Mouse (Mus musculus) ES-Bruce4 (cell line): Measurements from ENCODE around the gene Olfr65. TPM values are rescaled to one million over a fixed set of nuclear protein-coding genes. Genes with fewer than 3 reads are reported as not detected.
A peak's percentile ranks its signal among the peaks of the same experiment; 100 is the strongest.

Source experiments
- H3K27ac ChIP-seq: 2 replicates; pipeline ENCODE4 v1.5.1; 2012; ENCODE audit warnings: low read length, inconsistent platforms; ENCODE audit not compliant: insufficient read depth
- H3K27me3 ChIP-seq: 2 replicates; pipeline ENCODE4 v1.6.1; 2012; ENCODE audit warnings: mild to moderate bottlenecking, low read length, inconsistent platforms; ENCODE audit not compliant: control insufficient read depth, poor library complexity, insufficient read depth, severe bottlenecking
- H3K36me3 ChIP-seq: 2 replicates; pipeline ENCODE4 v1.6.1; 2012; ENCODE audit warnings: inconsistent platforms, mild to moderate bottlenecking, low read length, moderate library complexity; ENCODE audit not compliant: control insufficient read depth, poor library complexity, insufficient read depth, severe bottlenecking
- H3K4me1 ChIP-seq: one replicate; pipeline ENCODE4 v1.8.1; 2011; ENCODE audit warnings: low read length; ENCODE audit not compliant: control insufficient read depth, insufficient read depth
- H3K4me3 ChIP-seq: 2 replicates; pipeline ENCODE4 v1.5.1; 2011; ENCODE audit warnings: low read depth, mild to moderate bottlenecking, low read length
- H3K9ac ChIP-seq: 2 replicates; pipeline ENCODE4 v1.6.1; 2012; ENCODE audit warnings: low read depth, mild to moderate bottlenecking, inconsistent platforms; ENCODE audit not compliant: poor library complexity, severe bottlenecking
- H3K9me3 ChIP-seq: replicated peaks from 2 replicates; pipeline ENCODE4 v1.6.1; 2012; ENCODE audit warnings: mild to moderate bottlenecking, low read length, inconsistent platforms; ENCODE audit not compliant: control insufficient read depth, poor library complexity, insufficient read depth, severe bottlenecking
- CTCF ChIP-seq: IDR thresholded peaks from one replicate; pipeline ENCODE4 v1.8.1; 2011; ENCODE audit warnings: low read depth, low read length
- EP300 ChIP-seq: IDR thresholded peaks from 2 replicates; pipeline ENCODE4 v1.6.1; 2011; ENCODE audit warnings: low read depth, low read length; ENCODE audit not compliant: insufficient read depth
- POLR2A ChIP-seq: IDR thresholded peaks from one replicate; pipeline ENCODE4 v1.8.1; 2011; ENCODE audit warnings: low read length; ENCODE audit not compliant: insufficient read depth
- polyA plus RNA-seq: library from polyadenylated mRNA; stranded (reverse); fragments of >200 nt; gene quantifications from 2 replicates; pipeline ENCODE4 v1.2.4, GENCODE M21; 2011; ENCODE audit warnings: low read depth; ENCODE audit not compliant: missing spikeins, insufficient read depth, insufficient read length

Olfr65 gene
- polyA plus RNA-seq, 1 experiment, result not detected

DNA sequence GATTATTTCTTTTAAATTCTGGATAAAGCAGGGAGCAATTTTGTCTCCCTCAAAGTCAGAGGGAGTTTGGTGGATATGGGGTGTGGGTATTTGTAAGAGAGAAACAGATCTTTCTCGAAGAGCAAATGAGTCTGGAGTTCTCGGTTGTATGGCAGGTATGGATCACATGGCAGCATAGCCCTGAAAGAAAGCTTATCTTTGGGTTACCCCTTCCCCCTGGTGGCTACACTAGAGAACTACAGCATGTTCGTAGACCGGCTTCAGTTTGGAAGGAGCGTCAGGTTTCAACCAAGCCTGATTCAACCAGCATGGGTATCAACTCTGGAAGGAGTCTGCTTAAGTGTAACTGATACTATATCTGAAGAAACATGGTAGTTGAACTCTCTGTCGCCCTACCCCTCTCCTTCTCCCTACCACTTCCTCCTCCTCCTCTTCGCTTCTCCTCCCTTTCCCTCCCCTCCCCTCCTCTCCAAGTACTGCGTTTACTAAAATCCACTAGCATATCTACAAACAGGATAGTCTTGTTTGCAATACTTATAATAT, 9.8 kb downstream of the Olfr65 start:
- Histone ChIP-seq H3K9ac (no peak overlapping the region), H3K36me3 (no peaks in the 10 kb centered on the region), H3K9me3 (no peaks in the 10 kb centered on the region), H3K4me3 (no peak overlapping the region), H3K27me3 (no peaks in the 10 kb centered on the region), H3K4me1 (no peaks in the 10 kb centered on the region), H3K27ac (no peak overlapping the region)
- TF ChIP-seq POLR2A, result no peak
- no peak for TF ChIP-seq EP300
- peak; percentile 15 for TF ChIP-seq CTCF

GRCm38 (mm10) chr7:103915338-103915737, 12.1 kb downstream of the Olfr65 start:
- Histone ChIP-seq H3K27ac (no peak overlapping the region), H3K9me3 (no peaks in the 10 kb centered on the region), H3K9ac (no peak overlapping the region), H3K4me3 (no peak overlapping the region), H3K4me1 (no peaks in the 10 kb centered on the region), H3K36me3 (no peaks in the 10 kb centered on the region), H3K27me3 (no peaks in the 10 kb centered on the region)
- TF ChIP-seq POLR2A (no peak), CTCF (no peak), EP300 (no peak)

- no peaks in the 10 kb centered on the region for H3K36me3 ChIP-seq
- H3K27ac ChIP-seq, result no peak within 1 kb of the TSS
- H3K4me1 ChIP-seq, result no peaks in the 10 kb centered on the region
- no peak for TF ChIP-seq POLR2A
- no peak for TF ChIP-seq EP300
- no peak for TF ChIP-seq CTCF
- H3K9ac ChIP-seq, result no peak within 1 kb of the TSS
- no peaks in the 10 kb centered on the region for H3K9me3 ChIP-seq
- H3K4me3 ChIP-seq, result no peak within 1 kb of the TSS
- no peaks in the 10 kb centered on the region for H3K27me3 ChIP-seq
Observed at GRCm38 (mm10) chr7:103928525-103928924, 25.2 kb downstream of the Olfr65 start, which contains the start of gene Olfr631. Olfr631 (plus strand) TSS chr7:103928825.

GRCm38 (mm10) chr7:103934264-103934663, 31.0 kb downstream of the Olfr65 start, which contains the start of gene Olfr632:
Olfr632 (plus strand) TSS chr7:103934347.
- no peaks in the 10 kb centered on the region for H3K4me1 ChIP-seq
- H3K36me3 ChIP-seq, result no peaks in the 10 kb centered on the region
- TF ChIP-seq POLR2A, result no peak
- H3K27me3 ChIP-seq, result no peaks in the 10 kb centered on the region
- H3K27ac ChIP-seq, result no peak within 1 kb of the TSS
- no peak within 1 kb of the TSS for H3K4me3 ChIP-seq
- no peaks in the 10 kb centered on the region for H3K9me3 ChIP-seq
- H3K9ac ChIP-seq, result no peak within 1 kb of the TSS

- TF ChIP-seq CTCF (peak; percentile 67), POLR2A (no peak)
- Histone ChIP-seq H3K27me3 (no peaks in the 10 kb centered on the region), H3K4me3 (no peak overlapping the region), H3K9me3 (no peaks in the 10 kb centered on the region), H3K9ac (no peak overlapping the region), H3K36me3 (no peaks in the 10 kb centered on the region), H3K4me1 (no peaks in the 10 kb centered on the region), H3K27ac (no peak overlapping the region)
Observed at GRCm38 (mm10) chr7:103942730-103943129, 39.4 kb downstream of the Olfr65 start.

GRCm38 (mm10) chr7:103944137-103944536, 40.9 kb downstream of the Olfr65 start, which contains the start of gene Olfr633:
Olfr633 (plus strand) TSS chr7:103944437.
- Histone ChIP-seq H3K27me3 (no peaks in the 10 kb centered on the region), H3K4me3 (no peak within 1 kb of the TSS), H3K27ac (no peak within 1 kb of the TSS), H3K9ac (no peak within 1 kb of the TSS), H3K9me3 (no peaks in the 10 kb centered on the region), H3K4me1 (no peaks in the 10 kb centered on the region), H3K36me3 (no peaks in the 10 kb centered on the region)
- TF ChIP-seq POLR2A, result no peak
- TF ChIP-seq CTCF, result no peak
- TF ChIP-seq EP300, result no peak

Other genes starting within 250 kb of the Olfr65 start
- not detected in 2 replicates for gene Olfr623, start 239.8 kb upstream of the Olfr65 start, polyA plus RNA-seq
- 0.13 TPM in 1 of 2 replicates, not detected in the other for gene Olfr624, start 232.3 kb upstream of the Olfr65 start, polyA plus RNA-seq
- gene Olfr625-ps1, start 220.8 kb upstream of the Olfr65 start, polyA plus RNA-seq, result not detected in 2 replicates
- gene Olfr243, start 188.8 kb upstream of the Olfr65 start, polyA plus RNA-seq, result 0.16 TPM in 1 of 2 replicates, not detected in the other
- gene Olfr628, start 173.1 kb upstream of the Olfr65 start, polyA plus RNA-seq, result not detected in 2 replicates
- gene Olfr629, start 158.5 kb upstream of the Olfr65 start, polyA plus RNA-seq, result not detected in 2 replicates
- gene Olfr630, start 146.2 kb upstream of the Olfr65 start, polyA plus RNA-seq, result not detected in 2 replicates
- gene Olfr69, start 131.9 kb upstream of the Olfr65 start, polyA plus RNA-seq, result not detected in 2 replicates
- not detected in 2 replicates for gene Olfr68, start 123.8 kb upstream of the Olfr65 start, polyA plus RNA-seq
- gene Olfr67, start 111.7 kb upstream of the Olfr65 start, polyA plus RNA-seq, result not detected in 2 replicates
- 1.2 and 2.2 TPM in 2 replicates for gene Hbb-bt, start 89.5 kb upstream of the Olfr65 start, polyA plus RNA-seq
- 3.5 TPM in 1 of 2 replicates, not detected in the other for gene Hbb-bs, start 75.4 kb upstream of the Olfr65 start, polyA plus RNA-seq
- gene Hbb-bh2, start 63.0 kb upstream of the Olfr65 start, polyA plus RNA-seq, result not detected in 2 replicates
- gene Hbb-bh1, start 60.3 kb upstream of the Olfr65 start, polyA plus RNA-seq, result not detected in 2 replicates
- gene Hbb-y, start 50.3 kb upstream of the Olfr65 start, polyA plus RNA-seq, result 1.4 TPM in 1 of 2 replicates, not detected in the other
- not detected in 2 replicates for gene Olfr66, start 17.2 kb upstream of the Olfr65 start, polyA plus RNA-seq
- gene Olfr64, start 9.0 kb upstream of the Olfr65 start, polyA plus RNA-seq, result not detected in 2 replicates
- not detected in 2 replicates for gene Olfr631, start 25.3 kb downstream of the Olfr65 start, polyA plus RNA-seq
- gene Olfr632, start 30.9 kb downstream of the Olfr65 start, polyA plus RNA-seq, result not detected in 2 replicates
- gene Olfr633, start 41.0 kb downstream of the Olfr65 start, polyA plus RNA-seq, result not detected in 2 replicates
- 0.08 and 0.13 TPM in 2 replicates for gene Olfr635, start 67.7 kb downstream of the Olfr65 start, polyA plus RNA-seq
- not detected in 2 replicates for gene Olfr638, start 95.3 kb downstream of the Olfr65 start, polyA plus RNA-seq
- not detected in 2 replicates for gene Olfr639, start 113.8 kb downstream of the Olfr65 start, polyA plus RNA-seq
- not detected in 2 replicates for gene Olfr640, start 122.1 kb downstream of the Olfr65 start, polyA plus RNA-seq
- not detected in 2 replicates for gene Olfr641, start 132.0 kb downstream of the Olfr65 start, polyA plus RNA-seq
- 0.14 TPM in 1 of 2 replicates, not detected in the other for gene Olfr642, start 149.2 kb downstream of the Olfr65 start, polyA plus RNA-seq
- not detected in 2 replicates for gene 4930516K23Rik, start 158.0 kb downstream of the Olfr65 start, polyA plus RNA-seq
- gene Olfr644, start 168.4 kb downstream of the Olfr65 start, polyA plus RNA-seq, result not detected in 2 replicates
- gene Olfr645, start 182.0 kb downstream of the Olfr65 start, polyA plus RNA-seq, result not detected in 2 replicates
- not detected in 2 replicates for gene Olfr646, start 201.4 kb downstream of the Olfr65 start, polyA plus RNA-seq
- gene Ubqln5, start 226.3 kb downstream of the Olfr65 start, polyA plus RNA-seq, result not detected in 2 replicates
- not detected in 2 replicates for gene Olfr643, start 233.9 kb downstream of the Olfr65 start, polyA plus RNA-seq
- not detected in 2 replicates for gene Ubqln3, start 239.8 kb downstream of the Olfr65 start, polyA plus RNA-seq
- gene Ubqlnl, start 247.1 kb downstream of the Olfr65 start, polyA plus RNA-seq, result not detected in 2 replicates